Mouse (Mus musculus): Measurements from ENCODE around the gene Hnrnpm. TPM values are rescaled to one million over a fixed set of nuclear protein-coding genes. Genes with fewer than 3 reads are reported as not detected.
A peak's percentile ranks its signal among the peaks of the same experiment; 100 is the strongest.

The Hnrnpm gene
- total RNA-seq, 1 experiment = 195 TPM

DNA sequence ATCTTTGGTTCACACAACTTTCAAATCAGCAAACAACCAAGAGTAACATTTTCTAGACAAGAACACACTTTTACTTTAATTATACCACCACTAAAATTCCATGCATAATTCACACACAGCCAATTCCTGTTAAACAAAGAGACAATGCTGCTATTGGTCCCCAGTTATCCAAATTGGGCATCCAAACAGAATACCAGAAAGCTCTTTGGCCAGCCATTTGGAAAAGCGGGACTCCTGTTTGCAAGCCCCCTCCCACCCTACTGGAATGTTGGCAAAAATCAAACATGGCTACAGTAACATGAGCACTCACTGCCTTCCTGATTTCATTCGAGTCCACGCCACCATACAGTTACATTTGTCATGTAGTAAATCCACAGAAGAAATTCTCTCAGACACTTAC, 17.0 kb downstream of the Hnrnpm start:
- Histone ChIP-seq H3K36me3 (ENCODE audit: control insufficient read depth, insufficient read depth, low read length, poor library complexity, severe bottlenecking) (peaks cover 7% of the 10 kb centered on the region), H3K9ac (ENCODE audit: insufficient read depth, low read depth, low read length, poor library complexity, severe bottlenecking) (no peak overlapping the region), H3K9me3 (ENCODE audit: control insufficient read depth, insufficient read depth, low read depth, low read length) (no peaks in the 10 kb centered on the region), H3K4me3 (ENCODE audit: insufficient read depth in 1 of 2, low read depth in 1 of 2, low read length in 2 of 2, poor library complexity in 1 of 2, severe bottlenecking in 1 of 2) (no peak overlapping the region), H3K27ac (ENCODE audit: insufficient read depth, low read depth, low read length, poor library complexity, severe bottlenecking) (no peak overlapping the region), H3K4me1 (ENCODE audit: control insufficient read depth in 2 of 2, insufficient read depth in 2 of 2, low read length in 2 of 2, poor library complexity in 1 of 2) (no peaks in the 10 kb centered on the region)
- no peak for TF ChIP-seq ZNF384 (IDR thresholded peaks at IDR 0.05; ENCODE audit: low read depth, low read length)
- no peak for TF ChIP-seq CHD2 (IDR thresholded peaks at IDR 0.05; ENCODE audit: low read depth, low read length)
- in situ Hi-C loops (cut with MboI; ENCODE audit: low sequenced_read_pairs in 2 of 2, unreplicated experiment in 2 of 2) = no loop called here
- DNase-seq (ENCODE audit: low read depth, low spot score) = no peak

DNA sequence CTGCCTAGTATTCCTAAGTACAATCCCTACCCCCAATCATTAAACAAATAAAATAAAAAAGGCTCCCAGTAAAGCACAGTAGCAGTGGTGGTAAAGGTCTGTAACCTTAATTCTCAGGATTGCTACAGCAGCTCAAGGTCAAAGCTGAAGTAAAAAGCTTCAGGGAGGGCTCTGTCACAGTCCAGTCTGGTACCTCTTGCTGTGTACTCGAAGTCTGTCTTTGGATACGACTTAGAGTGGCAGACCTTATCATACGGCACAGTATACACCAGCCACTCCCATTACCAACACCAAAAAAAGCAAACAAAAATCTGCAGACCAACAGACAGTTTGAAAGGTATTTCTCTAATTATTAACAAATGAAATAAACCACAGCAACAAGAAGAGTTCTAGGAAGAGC, 19.8 kb downstream of the Hnrnpm start:
- no peaks in the 10 kb centered on the region for H3K9me3 ChIP-seq (ENCODE audit: control insufficient read depth, insufficient read depth, low read depth, low read length)
- DNase-seq (ENCODE audit: low read depth, low spot score) = no peak
- H3K27ac ChIP-seq (ENCODE audit: insufficient read depth, low read depth, low read length, poor library complexity, severe bottlenecking) = no peak overlapping the region
- H3K4me3 ChIP-seq (ENCODE audit: insufficient read depth in 1 of 2, low read depth in 1 of 2, low read length in 2 of 2, poor library complexity in 1 of 2, severe bottlenecking in 1 of 2) = no peak overlapping the region
- TF ChIP-seq MAFK (IDR thresholded peaks at IDR 0.05; ENCODE audit: insufficient read depth, low read depth, low read length) (no peak), ZNF384 (IDR thresholded peaks at IDR 0.05; ENCODE audit: low read depth, low read length) (no peak), CHD2 (IDR thresholded peaks at IDR 0.05; ENCODE audit: low read depth, low read length) (no peak)
- no peak overlapping the region for H3K9ac ChIP-seq (ENCODE audit: insufficient read depth, low read depth, low read length, poor library complexity, severe bottlenecking)
- H3K4me1 ChIP-seq (ENCODE audit: control insufficient read depth in 2 of 2, insufficient read depth in 2 of 2, low read length in 2 of 2, poor library complexity in 1 of 2) = no peaks in the 10 kb centered on the region
- in situ Hi-C loops (cut with MboI; ENCODE audit: low sequenced_read_pairs in 2 of 2, unreplicated experiment in 2 of 2) = no loop called here
- H3K36me3 ChIP-seq (ENCODE audit: control insufficient read depth, insufficient read depth, low read length, poor library complexity, severe bottlenecking) = peaks cover 9% of the 10 kb centered on the region

DNA sequence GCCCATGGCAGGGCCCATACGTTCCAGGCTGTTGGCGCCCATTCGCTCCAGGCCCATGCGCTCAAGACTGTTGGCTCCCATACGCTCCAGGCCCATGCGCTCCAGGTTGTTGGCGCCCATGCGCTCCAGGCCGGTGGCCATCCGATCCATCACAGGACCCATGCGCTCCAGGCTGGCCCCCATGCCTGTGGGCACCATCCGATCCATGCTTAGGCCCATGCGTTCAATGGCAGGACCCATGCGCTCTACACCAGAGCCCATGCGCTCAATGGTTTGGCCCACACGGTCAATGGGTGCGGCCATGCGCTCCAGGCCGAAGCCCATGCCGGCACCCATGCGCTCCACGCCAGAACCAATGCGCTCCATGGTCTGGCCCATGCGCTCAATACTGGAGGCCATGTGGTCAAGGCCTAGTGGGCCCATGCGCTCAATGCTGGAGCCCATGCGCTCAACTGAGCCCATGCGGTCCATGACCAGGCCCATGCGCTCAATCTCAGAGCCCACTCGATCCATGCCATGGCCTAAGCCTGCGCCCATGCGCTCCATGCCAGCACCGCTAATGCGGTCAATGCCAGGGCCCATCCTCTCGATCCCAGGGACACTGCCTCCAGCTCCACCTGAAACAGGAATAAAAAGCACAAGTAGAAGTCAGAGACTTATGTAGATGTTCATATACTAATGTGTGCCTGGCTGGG, 36.7 kb downstream of the Hnrnpm start:
- in situ Hi-C loops (cut with MboI; ENCODE audit: low sequenced_read_pairs in 2 of 2, unreplicated experiment in 2 of 2) = no loop called here

GRCm38 (mm10) chr17:33645073-33645472, 41.6 kb downstream of the Hnrnpm start:
- TF ChIP-seq HCFC1 (IDR thresholded peaks at IDR 0.05; ENCODE audit: borderline replicate concordance, insufficient read depth, low read length) = no peak
- TF ChIP-seq CHD2 (IDR thresholded peaks at IDR 0.05; ENCODE audit: low read depth, low read length) = no peak
- TF ChIP-seq ZNF384 (IDR thresholded peaks at IDR 0.05; ENCODE audit: low read depth, low read length) = no peak
- TF ChIP-seq ZC3H11A (IDR thresholded peaks at IDR 0.05; ENCODE audit: borderline replicate concordance, low read depth, low read length) = no peak
- no peak for TF ChIP-seq MAFK (IDR thresholded peaks at IDR 0.05; ENCODE audit: insufficient read depth, low read depth, low read length)
- H3K27ac ChIP-seq (ENCODE audit: insufficient read depth, low read depth, low read length, poor library complexity, severe bottlenecking) = no peak overlapping the region
- H3K9me3 ChIP-seq (ENCODE audit: control insufficient read depth, insufficient read depth, low read depth, low read length) = no peaks in the 10 kb centered on the region
- H3K9ac ChIP-seq (ENCODE audit: insufficient read depth, low read depth, low read length, poor library complexity, severe bottlenecking) = no peak overlapping the region
- H3K36me3 ChIP-seq (ENCODE audit: control insufficient read depth, insufficient read depth, low read length, poor library complexity, severe bottlenecking) = peaks cover 38% of the 10 kb centered on the region
- H3K4me1 ChIP-seq (ENCODE audit: control insufficient read depth in 2 of 2, insufficient read depth in 2 of 2, low read length in 2 of 2, poor library complexity in 1 of 2) = peaks cover under 1 to 2% of the 10 kb centered on the region in 2 experiments; a peak in 3 of 4 replicates
- no peak for DNase-seq (ENCODE audit: low read depth, low spot score)
- no peak overlapping the region for H3K4me3 ChIP-seq (ENCODE audit: insufficient read depth in 1 of 2, low read depth in 1 of 2, low read length in 2 of 2, poor library complexity in 1 of 2, severe bottlenecking in 1 of 2)
- in situ Hi-C loops (cut with MboI; ENCODE audit: low sequenced_read_pairs in 2 of 2, unreplicated experiment in 2 of 2) = no loop called here

More for the DNA sequence above, 36.7 kb downstream of the Hnrnpm start:
- Histone ChIP-seq H3K27ac (ENCODE audit: insufficient read depth, low read depth, low read length, poor library complexity, severe bottlenecking) (no peak overlapping the region; the same call in 1 of the 2 replicates), H3K4me3 (ENCODE audit: insufficient read depth in 1 of 2, low read depth in 1 of 2, low read length in 2 of 2, poor library complexity in 1 of 2, severe bottlenecking in 1 of 2) (peak overlapping the region; percentile 40 to 42; a peak in 3 of 4 replicates), H3K9ac (ENCODE audit: insufficient read depth, low read depth, low read length, poor library complexity, severe bottlenecking) (peak overlapping the region; percentile 22), H3K36me3 (ENCODE audit: control insufficient read depth, insufficient read depth, low read length, poor library complexity, severe bottlenecking) (peaks cover 45% of the 10 kb centered on the region), H3K9me3 (ENCODE audit: control insufficient read depth, insufficient read depth, low read depth, low read length) (no peaks in the 10 kb centered on the region), H3K4me1 (ENCODE audit: control insufficient read depth in 2 of 2, insufficient read depth in 2 of 2, low read length in 2 of 2, poor library complexity in 1 of 2) (no peaks in the 10 kb centered on the region; a peak in 1 of 4 replicates)
- TF ChIP-seq MAFK (IDR thresholded peaks at IDR 0.05; ENCODE audit: insufficient read depth, low read depth, low read length) (no peak), HCFC1 (IDR thresholded peaks at IDR 0.05; ENCODE audit: borderline replicate concordance, insufficient read depth, low read length) (no peak), ZC3H11A (IDR thresholded peaks at IDR 0.05; ENCODE audit: borderline replicate concordance, low read depth, low read length) (no peak), CHD2 (IDR thresholded peaks at IDR 0.05; ENCODE audit: low read depth, low read length) (no peak), ZNF384 (IDR thresholded peaks at IDR 0.05; ENCODE audit: low read depth, low read length) (no peak)
- no peak for DNase-seq (ENCODE audit: low read depth, low spot score)

DNA sequence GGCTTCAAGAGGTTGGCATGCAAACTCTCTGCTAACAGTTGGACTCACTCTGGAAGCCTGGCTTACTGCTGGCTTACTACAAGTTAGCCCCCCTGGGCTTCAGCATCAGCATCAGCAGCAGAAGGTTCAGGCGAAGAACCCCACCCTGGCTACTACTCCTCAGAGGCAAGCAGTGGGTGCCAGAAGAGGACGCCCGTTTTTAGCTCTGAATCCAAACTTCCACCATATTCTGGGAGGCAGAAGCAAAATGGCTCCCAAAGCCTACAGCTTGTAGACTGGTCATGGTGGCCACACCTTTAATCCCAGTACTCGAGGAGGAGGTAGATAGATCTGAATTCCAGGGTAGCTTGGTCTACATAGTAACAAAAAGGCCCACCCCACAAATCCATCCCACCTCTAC, 42.6 kb downstream of the Hnrnpm start:
- H3K4me1 ChIP-seq (ENCODE audit: control insufficient read depth in 2 of 2, insufficient read depth in 2 of 2, low read length in 2 of 2, poor library complexity in 1 of 2) = peaks cover 6 to 9% of the 10 kb centered on the region in 2 experiments; a peak in 3 of 4 replicates
- TF ChIP-seq ZC3H11A (IDR thresholded peaks at IDR 0.05; ENCODE audit: borderline replicate concordance, low read depth, low read length) = no peak
- TF ChIP-seq MAFK (IDR thresholded peaks at IDR 0.05; ENCODE audit: insufficient read depth, low read depth, low read length) = no peak
- no peak for TF ChIP-seq HCFC1 (IDR thresholded peaks at IDR 0.05; ENCODE audit: borderline replicate concordance, insufficient read depth, low read length)
- TF ChIP-seq ZNF384 (IDR thresholded peaks at IDR 0.05; ENCODE audit: low read depth, low read length) = no peak
- TF ChIP-seq CHD2 (IDR thresholded peaks at IDR 0.05; ENCODE audit: low read depth, low read length) = no peak
- no peak for DNase-seq (ENCODE audit: low read depth, low spot score)
- H3K9me3 ChIP-seq (ENCODE audit: control insufficient read depth, insufficient read depth, low read depth, low read length) = no peaks in the 10 kb centered on the region
- peaks cover 28% of the 10 kb centered on the region for H3K36me3 ChIP-seq (ENCODE audit: control insufficient read depth, insufficient read depth, low read length, poor library complexity, severe bottlenecking)
- H3K9ac ChIP-seq (ENCODE audit: insufficient read depth, low read depth, low read length, poor library complexity, severe bottlenecking) = no peak overlapping the region
- no peak overlapping the region for H3K27ac ChIP-seq (ENCODE audit: insufficient read depth, low read depth, low read length, poor library complexity, severe bottlenecking)
- in situ Hi-C loops (cut with MboI; ENCODE audit: low sequenced_read_pairs in 2 of 2, unreplicated experiment in 2 of 2) = no loop called here
- H3K4me3 ChIP-seq (ENCODE audit: insufficient read depth in 1 of 2, low read depth in 1 of 2, low read length in 2 of 2, poor library complexity in 1 of 2, severe bottlenecking in 1 of 2) = no peak overlapping the region
